Mouse (Mus musculus) embryo, embryonic 10.5 days (tissue): ENCODE measurements around the gene Alg14.
A peak's percentile ranks its signal among the peaks of the same experiment; 100 is the strongest.

Source experiments
- DNase-seq: peaks from one replicate; pipeline ENCODE4 v3.0.0-alpha.2; 2015; ENCODE audit warnings: low spot score

The Alg14 gene

GRCm38 (mm10) chr3:121336234-121336890, 44.8 kb downstream of the Alg14 start:
- DNase-seq = no peak

- DNase-seq = no peak
Measured at GRCm38 (mm10) chr3:121338687-121339086, 47.1 kb downstream of the Alg14 start.

DNA sequence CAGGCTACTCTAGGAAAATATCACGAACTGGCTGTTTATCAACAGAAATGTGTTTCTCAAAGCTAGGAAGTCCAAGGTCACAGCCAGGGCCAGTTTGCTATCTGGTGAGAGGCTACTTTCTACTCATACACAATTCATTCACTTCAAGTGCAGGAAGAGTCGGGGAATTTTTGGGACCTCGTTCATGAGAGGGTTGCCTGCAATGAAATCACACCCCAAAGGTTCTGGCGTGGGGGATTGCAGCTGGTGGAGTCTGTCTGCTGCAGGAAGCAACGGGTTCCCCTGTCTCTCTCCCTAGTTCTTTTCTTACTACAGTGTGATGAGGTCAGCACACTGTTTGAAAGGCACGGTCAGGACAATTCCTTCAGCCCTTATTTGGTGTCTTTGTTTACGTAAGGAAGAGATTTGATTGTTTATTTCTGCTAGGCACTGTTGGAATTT, 48.8 kb downstream of the Alg14 start:
- no peak for DNase-seq

- DNase-seq = no peak
Measured at GRCm38 (mm10) chr3:121343224-121343623, 51.7 kb downstream of the Alg14 start.

DNA sequence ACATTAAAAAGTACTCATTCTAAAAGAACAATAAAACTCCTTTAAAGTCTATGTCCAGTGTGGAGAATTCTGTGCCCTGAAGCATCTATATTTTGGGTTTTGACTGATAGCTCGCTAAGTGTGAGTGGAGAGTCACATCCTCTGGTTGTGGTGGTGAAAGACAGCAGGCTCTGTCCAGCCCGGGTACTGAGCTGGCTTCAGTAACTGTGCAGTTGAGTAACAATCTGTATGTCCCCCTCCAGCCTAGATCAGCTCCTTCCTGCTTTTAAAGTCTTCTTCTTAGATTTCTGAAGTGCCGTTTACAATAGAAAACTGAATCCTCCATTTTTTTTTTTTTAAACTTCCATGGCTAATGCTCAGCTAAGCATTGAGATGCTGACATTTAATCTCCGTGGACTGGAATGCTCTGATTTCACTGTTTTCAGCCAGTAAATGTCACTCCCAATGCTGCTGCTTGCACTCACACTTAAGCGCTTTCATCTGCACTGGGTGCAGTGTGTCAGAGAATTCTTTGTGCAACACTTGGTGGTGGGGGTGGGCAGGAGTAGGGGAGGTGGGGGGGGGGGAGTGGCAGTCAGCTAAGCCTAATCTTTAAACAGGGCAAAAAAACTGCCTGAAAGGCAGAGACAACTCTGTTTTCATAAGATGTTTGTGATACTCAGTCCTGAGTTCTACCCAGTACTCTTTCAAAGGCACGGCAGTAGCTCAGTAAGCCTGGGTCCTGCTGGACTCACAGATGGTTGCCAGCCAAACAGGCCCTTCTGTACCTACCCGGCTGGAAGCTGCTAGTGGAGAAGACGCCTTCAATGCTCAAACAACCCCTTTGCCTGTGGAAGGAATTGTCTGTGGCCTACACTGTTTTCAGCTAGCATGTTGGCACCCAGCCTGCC, 52.7 kb downstream of the Alg14 start:
- peak; percentile 40 for DNase-seq

DNA sequence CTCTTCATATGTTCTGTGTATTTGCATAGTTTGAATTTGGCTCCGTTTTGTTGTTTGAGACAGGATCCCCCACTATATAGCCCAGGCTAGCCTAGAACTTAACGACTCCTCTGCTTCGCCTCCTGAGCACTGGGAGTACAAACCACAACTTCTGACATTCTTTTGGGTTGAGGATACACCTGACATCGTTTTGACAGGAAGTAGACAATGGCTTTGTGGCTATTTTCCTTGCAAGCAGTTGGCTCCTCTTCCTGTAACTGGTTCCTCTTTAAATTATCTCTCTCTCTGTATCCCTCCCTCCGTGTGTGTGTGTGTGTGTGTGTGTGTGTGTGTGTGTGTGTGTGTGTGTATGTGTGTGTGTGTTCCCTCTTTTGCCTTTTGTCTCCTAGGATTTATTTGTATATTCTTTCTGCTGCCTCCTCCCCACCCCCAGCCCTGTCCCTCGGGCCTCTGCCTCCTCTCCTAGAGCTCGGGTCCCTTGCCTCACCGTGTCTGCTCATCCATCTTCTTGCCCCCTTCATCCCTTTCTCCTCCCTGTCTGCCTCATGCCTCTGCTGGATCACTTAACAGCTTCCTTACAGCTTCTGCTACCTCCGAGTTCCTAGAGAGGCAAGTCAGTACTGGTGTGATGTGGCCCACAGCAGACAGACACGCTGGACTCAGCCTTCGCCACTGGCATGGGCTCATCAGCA, 53.5 kb downstream of the Alg14 start:
- DNase-seq = peak; percentile 30

DNA sequence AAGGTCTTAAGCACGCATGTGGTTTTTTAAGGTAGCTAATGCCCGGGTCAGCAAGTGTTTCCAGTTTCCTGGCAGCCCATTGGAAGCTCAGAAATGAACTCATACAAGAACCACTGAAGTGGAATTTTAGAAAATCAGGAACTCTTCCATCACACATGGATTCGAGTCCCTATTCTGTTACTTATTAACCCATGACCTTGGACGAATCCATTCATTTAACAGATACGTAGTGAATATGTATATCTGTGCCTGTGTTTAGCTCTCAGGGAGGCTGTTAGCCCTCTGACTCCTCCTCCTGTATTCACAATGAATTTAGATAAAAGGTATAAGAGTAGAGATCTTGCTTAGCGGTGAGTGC, 54.0 kb downstream of the Alg14 start:
- DNase-seq = no peak

DNA sequence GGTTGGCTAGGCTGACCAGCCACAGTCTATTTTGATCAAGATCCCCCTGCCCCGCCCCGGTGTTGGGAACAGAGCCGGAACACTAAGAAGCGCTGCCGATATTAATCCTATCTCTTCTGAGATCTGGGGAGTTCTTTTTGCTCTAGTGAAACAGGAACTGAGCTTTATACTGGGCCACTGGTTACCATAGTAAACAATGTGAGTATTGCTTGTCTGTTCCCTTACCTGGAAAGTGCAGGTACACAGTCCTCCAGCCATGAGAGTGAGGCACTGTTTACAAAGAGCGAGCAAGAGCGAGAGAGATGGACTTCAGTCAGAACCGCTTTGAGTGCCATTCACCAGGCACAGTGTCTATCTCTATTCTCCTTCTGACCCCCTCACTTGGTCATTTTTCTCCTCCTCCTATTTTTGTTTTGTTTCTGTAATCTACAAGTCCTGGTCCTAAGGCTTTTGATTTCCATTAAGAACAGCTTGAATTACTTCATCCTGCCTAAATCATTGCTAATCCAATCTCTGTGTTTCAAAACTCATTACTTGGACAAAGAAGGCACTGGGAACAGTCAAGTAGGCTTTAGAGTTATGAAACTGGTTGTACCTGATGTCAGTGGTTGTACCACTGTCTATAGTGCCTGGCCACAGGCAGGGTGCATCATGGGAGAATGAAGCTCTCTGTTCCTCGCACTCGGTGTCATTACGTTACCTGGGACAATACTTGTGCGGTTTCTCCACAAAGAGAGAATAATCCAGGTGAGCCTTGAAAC, 55.1 kb downstream of the Alg14 start:
- no peak for DNase-seq

DNA sequence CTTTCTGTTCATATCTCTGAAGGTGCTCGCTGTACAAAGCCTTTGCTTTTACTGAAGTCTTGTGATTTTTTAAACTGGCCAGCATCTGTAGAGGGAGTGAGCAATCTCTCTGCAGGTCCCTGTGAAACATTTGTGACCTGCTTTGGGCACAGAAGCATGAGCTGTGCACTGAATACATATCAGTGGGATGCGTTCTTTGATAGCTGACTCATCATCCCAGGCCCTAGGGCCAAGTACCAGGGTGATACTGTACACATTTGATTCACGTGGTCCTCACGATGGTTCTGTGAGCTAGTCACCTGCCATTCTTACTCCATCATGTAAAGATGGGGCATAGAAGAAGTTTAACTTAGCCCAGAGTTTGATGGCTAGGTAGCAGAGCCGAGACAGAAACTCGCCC, 57.2 kb downstream of the Alg14 start:
- DNase-seq = no peak

- DNase-seq = no peak
Measured at GRCm38 (mm10) chr3:121349334-121350169, 58.0 kb downstream of the Alg14 start.

- DNase-seq = no peak
Measured at GRCm38 (mm10) chr3:121351257-121351656, 59.7 kb downstream of the Alg14 start.

- DNase-seq = no peak
Measured at GRCm38 (mm10) chr3:121354281-121354680, 62.7 kb downstream of the Alg14 start.

- DNase-seq = no peak
Measured at GRCm38 (mm10) chr3:121354861-121355470, 63.4 kb downstream of the Alg14 start.

GRCm38 (mm10) chr3:121355569-121355968, 64.0 kb downstream of the Alg14 start:
- no peak for DNase-seq

DNA sequence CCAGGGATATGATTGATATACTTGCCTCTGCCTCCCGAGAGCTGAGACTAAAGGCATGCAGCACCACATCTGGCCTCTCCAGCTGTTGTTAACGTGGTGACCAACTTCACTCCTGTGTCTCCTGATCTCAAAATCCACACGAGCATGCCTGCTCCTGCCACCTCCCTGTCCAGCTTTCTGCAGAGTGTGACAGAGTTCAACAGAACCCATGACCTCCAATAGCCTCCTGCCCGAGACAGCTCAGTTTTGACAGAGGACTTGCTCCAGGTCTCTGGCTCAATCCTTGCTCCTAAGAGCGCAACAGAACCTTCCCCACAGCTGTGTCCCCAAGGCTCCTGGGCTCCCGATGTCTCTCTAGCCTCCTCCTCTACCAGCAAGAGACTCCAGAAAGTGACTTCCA, 64.5 kb downstream of the Alg14 start:
- no peak for DNase-seq

DNA sequence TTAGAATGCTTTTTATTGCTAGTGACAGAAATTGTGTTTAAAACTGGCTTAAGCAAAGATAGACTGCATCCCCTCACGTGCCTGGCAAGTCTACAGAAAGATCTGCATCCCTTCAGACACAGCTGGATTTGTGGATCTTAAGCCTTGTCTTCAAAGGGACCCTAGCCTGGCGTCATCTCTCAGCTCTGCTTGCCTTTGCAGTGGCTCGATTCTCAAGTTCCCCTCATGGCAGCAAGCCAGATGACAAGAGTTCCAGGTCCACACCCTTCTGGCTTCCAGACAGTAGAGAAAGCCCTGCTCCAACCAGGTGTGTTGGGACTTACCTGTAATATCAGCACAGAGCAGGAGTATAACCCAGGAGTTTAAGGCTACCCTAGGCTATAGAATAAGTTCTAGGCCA, 65.5 kb downstream of the Alg14 start:
- no peak for DNase-seq

GRCm38 (mm10) chr3:121358285-121358684, 66.7 kb downstream of the Alg14 start:
- no peak for DNase-seq

DNA sequence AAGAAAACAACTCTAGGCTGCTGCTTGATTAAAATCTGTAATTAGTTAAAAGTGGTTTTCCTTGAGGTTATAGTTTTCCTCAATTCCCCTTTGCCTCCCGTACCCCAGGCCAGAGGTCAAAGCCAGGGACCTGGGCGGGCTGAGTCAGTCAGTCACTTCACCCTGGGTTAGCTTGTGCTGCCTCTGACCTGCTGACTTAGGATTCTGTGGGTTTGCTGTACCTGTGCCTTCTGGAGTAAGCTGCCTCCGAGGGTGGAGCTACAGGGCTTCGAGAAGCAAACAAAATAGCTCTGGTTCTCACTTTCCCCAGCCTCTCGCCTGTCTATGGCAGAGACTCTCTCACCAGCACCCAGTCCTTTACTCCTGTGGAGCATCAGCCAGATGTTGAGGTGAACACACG, 67.3 kb downstream of the Alg14 start:
- DNase-seq = no peak

DNA sequence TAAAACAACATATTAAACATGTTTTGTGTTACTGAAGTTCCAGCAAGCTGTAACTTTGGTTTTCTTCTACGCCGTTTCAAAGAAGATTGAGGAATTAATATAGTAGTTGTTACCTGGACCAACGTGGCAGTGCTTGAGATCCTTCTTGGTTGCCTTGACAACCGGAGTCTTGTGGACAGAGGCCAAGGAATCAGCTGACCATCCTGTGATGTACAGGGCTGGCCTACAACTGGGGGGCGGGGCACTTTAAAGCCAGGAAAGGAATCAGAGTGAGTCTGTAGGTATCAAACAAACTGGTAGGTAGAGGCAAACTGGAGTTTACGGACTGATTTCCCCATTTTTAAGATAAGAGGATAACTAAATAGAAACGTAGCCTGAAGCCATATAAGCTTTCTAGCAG, 67.7 kb downstream of the Alg14 start:
- DNase-seq = no peak

DNA sequence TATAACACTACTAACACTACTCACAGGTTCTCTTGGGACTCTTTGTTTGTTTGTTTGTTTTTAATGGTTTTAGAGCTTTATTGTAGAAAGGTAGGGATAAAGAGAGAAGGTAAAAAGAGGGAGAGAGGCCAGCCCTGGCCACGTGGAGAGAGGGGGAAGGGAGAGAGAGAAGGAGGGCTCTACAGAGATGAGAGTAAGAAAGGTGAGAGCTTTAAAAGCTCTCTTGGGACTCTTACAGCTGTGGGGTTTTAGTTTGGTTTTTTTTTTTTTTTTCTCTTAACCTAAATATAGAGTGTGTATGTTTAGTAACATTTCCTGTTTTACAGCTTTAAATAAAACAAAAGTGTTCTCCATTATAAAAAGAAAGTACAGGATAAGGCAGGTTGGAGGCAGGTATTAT, 70.4 kb downstream of the Alg14 start:
- DNase-seq = no peak

DNA sequence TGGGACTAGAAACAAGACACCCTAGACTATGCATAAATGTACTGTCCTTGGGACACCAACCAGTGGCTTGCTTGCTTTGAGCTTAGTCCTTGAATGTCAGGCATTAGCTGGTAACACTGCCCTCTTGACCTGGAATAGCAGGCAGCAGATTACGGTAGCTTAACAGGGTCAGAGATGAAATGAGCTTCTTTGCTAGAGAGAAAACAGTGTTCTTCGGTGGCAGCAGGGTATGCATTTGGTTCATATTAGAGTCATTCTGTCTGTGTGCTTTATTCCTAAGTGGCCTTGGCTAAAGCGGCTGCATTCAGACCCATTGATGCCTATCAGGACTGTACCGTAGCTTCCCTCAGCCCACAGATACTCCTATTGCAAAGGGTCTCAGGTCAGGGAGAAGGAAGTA, 72.8 kb downstream of the Alg14 start:
- DNase-seq = peak; percentile 28
